Mouse (Mus musculus) liver, adult 10 weeks (tissue): ENCODE data around the gene Sstr3. TPM values are rescaled to one million over a fixed set of nuclear protein-coding genes. Genes with fewer than 3 reads are reported as not detected.

Source experiments
- polyA plus RNA-seq: library from polyadenylated mRNA; stranded (reverse); fragments of 350-450 nt; fragmentation: Illumina TruSeq; extraction: RNeasy Lipid Tissue Mini Kit (QIAGEN cat#74804); gene quantifications from one replicate; pipeline ENCODE4 v1.2.3, GENCODE M21; 2014; ENCODE audit warnings: low read depth, low replicate concordance

Sstr3 gene
- polyA plus RNA-seq = not detected

DNA sequence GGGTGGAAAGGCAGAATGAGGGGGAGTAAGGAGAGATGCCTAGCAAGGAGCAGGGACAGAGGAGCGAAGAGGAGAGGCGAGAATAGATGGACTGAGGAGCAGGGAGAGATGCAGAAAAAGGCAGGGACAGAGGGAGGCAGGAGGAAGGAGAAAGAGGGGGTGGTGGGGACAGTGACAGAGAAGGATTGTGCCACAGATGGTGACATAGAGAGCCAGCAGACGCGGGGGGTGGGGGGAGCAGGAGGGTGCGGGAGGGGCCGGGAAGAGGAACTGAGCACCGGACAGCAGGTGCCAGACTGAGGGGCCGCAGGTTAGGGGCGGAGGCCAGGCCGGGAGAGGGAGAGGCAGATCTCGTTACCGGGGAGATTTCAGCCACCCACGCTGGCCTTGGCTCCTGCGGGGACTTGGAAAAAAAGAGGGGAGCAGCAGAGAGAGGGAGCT lies at the start of gene Sstr3:
Gene Sstr3 (minus strand): TSS at position 125 of the 441 bp plus-strand sequence.

GRCm38 (mm10) chr15:78572658-78573397 lies 28.3 kb upstream of the Sstr3 start, which contains the start of gene Rac2:
TSS of gene Rac2 (minus strand) at chr15:78572783.

GRCm38 (mm10) chr15:78530671-78531450 lies 13.6 kb downstream of the Sstr3 start, which contains the start of gene C1qtnf6:
TSS of gene C1qtnf6 (minus strand) at chr15:78531416.

DNA sequence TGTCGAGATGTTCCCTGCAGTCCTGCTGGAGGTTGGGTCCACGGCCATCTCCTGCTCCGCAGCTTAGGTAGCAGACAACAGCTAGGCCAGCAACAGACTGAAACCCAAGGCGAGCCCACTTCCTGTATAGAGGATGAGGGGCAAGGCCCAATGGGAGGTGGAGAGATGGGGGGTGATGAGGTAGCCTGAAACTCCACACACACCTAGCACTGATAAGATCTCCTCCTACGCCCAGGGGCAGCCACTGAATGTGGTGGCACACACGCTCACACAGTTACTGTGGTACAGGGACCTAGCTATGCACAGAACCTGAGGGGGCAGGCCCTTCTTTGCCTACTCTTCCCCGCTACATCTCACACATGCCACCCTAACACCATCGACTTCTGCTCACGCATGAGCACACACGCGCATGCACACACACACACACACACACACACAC lies 49.5 kb downstream of the Sstr3 start, which contains the start of gene Il2rb:
Gene Il2rb (minus strand): TSS at position 304 of the 439 bp plus-strand sequence.

Other genes with a start within 250 kb of the Sstr3 start
- gene Csf2rb2, start 239.0 kb downstream of the Sstr3 start, polyA plus RNA-seq = 0.42 TPM
- gene Csf2rb, start 218.9 kb downstream of the Sstr3 start, polyA plus RNA-seq = 1.1 TPM
- not detected for gene Tex33, start 148.8 kb downstream of the Sstr3 start, polyA plus RNA-seq
- 15.5 TPM for gene Tst, start 138.8 kb downstream of the Sstr3 start, polyA plus RNA-seq
- gene Mpst, start 138.3 kb downstream of the Sstr3 start, polyA plus RNA-seq = 9.0 TPM
- gene Kctd17, start 116.1 kb downstream of the Sstr3 start, polyA plus RNA-seq = not detected
- gene Tmprss6, start 76.1 kb downstream of the Sstr3 start, polyA plus RNA-seq = 15.9 TPM
- 0.11 TPM for gene Il2rb, start 49.4 kb downstream of the Sstr3 start, polyA plus RNA-seq
- 0.26 TPM for gene C1qtnf6, start 13.3 kb downstream of the Sstr3 start, polyA plus RNA-seq
- 1.2 TPM for gene Rac2, start 28.1 kb upstream of the Sstr3 start, polyA plus RNA-seq
- gene Cyth4, start 52.4 kb upstream of the Sstr3 start, polyA plus RNA-seq = 1.4 TPM
- gene Elfn2, start 174.1 kb upstream of the Sstr3 start, polyA plus RNA-seq = not detected
- 0.34 TPM for gene Mfng, start 228.8 kb upstream of the Sstr3 start, polyA plus RNA-seq